Mouse (Mus musculus): ENCODE measurements at regions not wholly inside any gene's neighbourhood (a gene's known extent, or its start where the extent isn't known, plus 50 kb on each side); places are given as distances from the start of the nearest gene placed in this dataset.
A peak's percentile ranks its signal among the peaks of the same experiment; 100 is the strongest.

- Histone ChIP-seq H3K27me3 (replicated peaks) (no peaks in the 10 kb centered on the region), H3K4me2 (ENCODE audit: insufficient read depth, low read depth, poor library complexity, severe bottlenecking) (no peak overlapping the region), H3K9me3 (replicated peaks; ENCODE audit: low read length) (no peaks in the 10 kb centered on the region), H3K79me2 (replicated peaks; ENCODE audit: control insufficient read depth, extremely low read depth, insufficient read depth, poor library complexity, severe bottlenecking) (no peaks in the 10 kb centered on the region), H3K9ac (ENCODE audit: insufficient read depth, low read depth) (no peak overlapping the region), H3K4me1 (ENCODE audit: control insufficient read depth in 1 of 2, insufficient read depth in 2 of 2) (no peaks in the 10 kb centered on the region), H3K4me3 (replicated peaks in 1 of 3; ENCODE audit: low read depth in 2 of 3, low read length in 2 of 3, poor library complexity in 1 of 3) (no peak overlapping the region), H3K27ac (ENCODE audit: insufficient read depth, low read depth) (no peak overlapping the region), H3K36me3 (replicated peaks in 1 of 2; ENCODE audit: control insufficient read depth in 1 of 2, insufficient read depth in 1 of 2, low read length in 1 of 2) (no peaks in the 10 kb centered on the region)
- in situ Hi-C loops (cut with MboI; ENCODE audit: low pct_ligation_motif_present, low pct_unique_long_range_greater_than_20kb, low sequenced_read_pairs) (loop anchor here (10.0 kb wide), 1 partner anchor 148 kb away; no protein-coding TSS in a partner anchor), dilution Hi-C loops (cut with MboI; ENCODE audit: extremely low pct_ligation_motif_present, extremely low pct_unique_long_range_greater_than_20kb, low sequenced_read_pairs) (no loop called here)
- peak; percentile 93 for TF ChIP-seq SMC3 (IDR thresholded peaks at IDR 0.05; ENCODE audit: low read depth, low read length)
- TF ChIP-seq CTCF (conservative IDR thresholded peaks at IDR 0.05 in 1 of 2, IDR thresholded peaks at IDR 0.05 in 1 of 2; ENCODE audit: low read depth in 2 of 2, low read length in 2 of 2): peak; percentile 44 to 81
- TF ChIP-seq ZC3H11A (IDR thresholded peaks at IDR 0.05; ENCODE audit: low read depth, low read length): peak; percentile 60; the same call in 1 of the 2 replicates
- peak; percentile 72 for TF ChIP-seq RAD21 (IDR thresholded peaks at IDR 0.05; ENCODE audit: low read depth, low read length)
- no peak for TF ChIP-seq NRF1 (IDR thresholded peaks at IDR 0.05; ENCODE audit: low read depth, low read length)
- no peak for TF ChIP-seq ZKSCAN1 (IDR thresholded peaks at IDR 0.05; ENCODE audit: borderline replicate concordance, low read depth, low read length)
- 0 out of 2 replicates have a peak, but pooled peaks have one; percentile 29 for TF ChIP-seq MYC (IDR thresholded peaks at IDR 0.05; ENCODE audit: low read depth, low read length)
- DNase-seq (ENCODE audit: extremely low read depth): peak; percentile 40
These were observed 246.8 kb downstream of the Rngtt start for GRCm38 (mm10) chr4:33556661-33557540.

GRCm38 (mm10) chr4:33570274-33570673 is 260.2 kb downstream of the Rngtt start:
- Histone ChIP-seq H3K27me3 (replicated peaks) (no peaks in the 10 kb centered on the region), H3K27ac (ENCODE audit: insufficient read depth, low read depth) (no peak overlapping the region), H3K79me2 (replicated peaks; ENCODE audit: control insufficient read depth, extremely low read depth, insufficient read depth, poor library complexity, severe bottlenecking) (no peaks in the 10 kb centered on the region), H3K9me3 (replicated peaks; ENCODE audit: low read length) (no peaks in the 10 kb centered on the region), H3K4me3 (replicated peaks in 1 of 3; ENCODE audit: low read depth in 2 of 3, low read length in 2 of 3, poor library complexity in 1 of 3) (no peak overlapping the region), H3K4me1 (ENCODE audit: control insufficient read depth in 1 of 2, insufficient read depth in 2 of 2) (no peaks in the 10 kb centered on the region), H3K36me3 (replicated peaks in 1 of 2; ENCODE audit: control insufficient read depth in 1 of 2, insufficient read depth in 1 of 2, low read length in 1 of 2) (no peaks in the 10 kb centered on the region), H3K9ac (ENCODE audit: insufficient read depth, low read depth) (no peak overlapping the region), H3K4me2 (ENCODE audit: insufficient read depth, low read depth, poor library complexity, severe bottlenecking) (no peak overlapping the region)
- dilution Hi-C loops (cut with MboI; ENCODE audit: extremely low pct_ligation_motif_present, extremely low pct_unique_long_range_greater_than_20kb, low sequenced_read_pairs): no loop called here
- no peak for DNase-seq (ENCODE audit: extremely low read depth)
- no peak for TF ChIP-seq NRF1 (IDR thresholded peaks at IDR 0.05; ENCODE audit: low read depth, low read length)
- TF ChIP-seq HCFC1 (IDR thresholded peaks at IDR 0.05; ENCODE audit: low read depth, low read length): no peak
- no peak for TF ChIP-seq ZMIZ1 (IDR thresholded peaks at IDR 0.05; ENCODE audit: low read depth, low read length)
- no peak for TF ChIP-seq RAD21 (IDR thresholded peaks at IDR 0.05; ENCODE audit: low read depth, low read length)
- TF ChIP-seq MAX (IDR thresholded peaks at IDR 0.05; ENCODE audit: low read length): no peak
- no peak for TF ChIP-seq JUN (IDR thresholded peaks at IDR 0.05; ENCODE audit: insufficient read depth, low read depth, low read length)
- TF ChIP-seq PAX5 (IDR thresholded peaks at IDR 0.05; ENCODE audit: low read length): no peak
- no peak for TF ChIP-seq MAZ (IDR thresholded peaks at IDR 0.05; ENCODE audit: low read depth, low read length)
- no peak for TF ChIP-seq MAFK (IDR thresholded peaks at IDR 0.05; ENCODE audit: insufficient replicate concordance, low read length)
- no peak for TF ChIP-seq POLR2A (IDR thresholded peaks at IDR 0.05; ENCODE audit: low read depth, low read length)
- no peak for TF ChIP-seq JUND (conservative IDR thresholded peaks at IDR 0.05; ENCODE audit: low read depth, low read length)
- no peak for TF ChIP-seq TBP (conservative IDR thresholded peaks at IDR 0.05; ENCODE audit: low read depth, low read length)
- in situ Hi-C loops (cut with MboI; ENCODE audit: low pct_ligation_motif_present, low pct_unique_long_range_greater_than_20kb, low sequenced_read_pairs): no loop called here
